Mouse (Mus musculus): ENCODE results near the gene Cd82.

DNA sequence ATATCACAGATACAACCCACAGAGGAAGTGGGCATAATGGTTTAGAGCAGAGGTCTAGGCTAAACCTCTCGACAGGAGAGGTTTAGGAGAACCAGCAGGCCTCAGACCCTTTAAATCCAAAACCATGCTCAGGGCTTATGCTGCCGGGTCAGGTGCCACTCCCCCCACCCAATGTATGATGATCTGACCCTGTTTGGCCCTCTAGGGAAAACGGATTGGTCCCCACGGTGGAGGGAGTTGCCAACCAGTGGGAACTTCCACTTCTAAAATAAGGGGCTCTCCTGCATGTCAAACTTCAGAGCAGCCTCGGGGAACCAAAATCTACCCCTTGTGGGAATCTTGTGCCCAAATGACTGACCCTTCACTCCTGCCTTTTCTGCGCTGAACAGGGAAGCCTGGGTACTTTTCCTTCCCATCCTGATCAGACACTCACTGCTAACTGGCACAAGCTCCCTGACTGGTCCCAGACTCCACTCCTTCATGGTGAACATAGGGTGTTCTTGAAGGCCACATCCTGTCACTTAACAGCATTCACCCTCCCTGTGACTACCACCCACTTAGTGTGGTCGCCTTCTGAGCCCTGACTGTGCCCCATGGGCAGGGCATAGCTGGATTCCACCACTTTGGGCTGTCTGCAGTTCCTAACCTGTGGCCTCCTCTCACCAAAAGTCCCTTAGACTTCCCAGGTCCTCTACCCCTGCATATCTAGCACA lies 3.6 kb downstream of the Cd82 start:
- TF ChIP-seq CTCF (IDR thresholded peaks at IDR 0.05; ENCODE audit: borderline replicate concordance, control insufficient read depth, extremely low read depth, insufficient read depth, low read length, poor library complexity) (no peak), POLR2A (IDR thresholded peaks at IDR 0.05; ENCODE audit: control insufficient read depth, extremely low read depth, insufficient read depth, low read length, poor library complexity) (no peak)
